Mouse (Mus musculus) testis, adult 2 months (tissue): Measurements from ENCODE around the gene Angel2. TPM values are rescaled to one million over a fixed set of nuclear protein-coding genes. Genes with fewer than 3 reads are reported as not detected.
"Not testable (repeated sequence)": the region's sequence is repeated elsewhere in the genome, so short reads cannot be mapped to it uniquely, and the experiment has no call there.

ENCODE experiments used
- H3K27ac ChIP-seq: fragments of 200-500 bp; 2 replicates; pipeline ENCODE4 v1.5.1; 2012; ENCODE audit warnings: low read depth, low read length; ENCODE audit not compliant: control insufficient read depth, insufficient read depth
- H3K27me3 ChIP-seq: fragments of 200-500 bp; 2 replicates; pipeline ENCODE4 v1.6.1; 2012; ENCODE audit warnings: mild to moderate bottlenecking, low read length, moderate library complexity; ENCODE audit not compliant: control insufficient read depth, insufficient read depth
- H3K36me3 ChIP-seq: fragments of 200-500 bp; 2 replicates; pipeline ENCODE4 v1.6.1; 2012; ENCODE audit warnings: mild to moderate bottlenecking, low read length; ENCODE audit not compliant: control insufficient read depth, insufficient read depth
- H3K4me1 ChIP-seq: fragments of 200-500 bp; 2 replicates; pipeline ENCODE4 v1.6.1; 2012; ENCODE audit warnings: low read length; ENCODE audit not compliant: control insufficient read depth, insufficient read depth
- H3K4me3 ChIP-seq: fragments of 200-500 bp; 2 replicates; pipeline ENCODE4 v1.5.1; 2012; ENCODE audit warnings: low read depth, mild to moderate bottlenecking, low read length, moderate library complexity, mixed read lengths; ENCODE audit not compliant: control insufficient read depth
- CTCF ChIP-seq: fragments of 200-500 bp; IDR thresholded peaks from 2 replicates; pipeline ENCODE4 v1.5.1; 2012; ENCODE audit warnings: low read depth, mild to moderate bottlenecking, inconsistent platforms, low read length, moderate library complexity; ENCODE audit not compliant: control insufficient read depth, insufficient read depth, insufficient replicate concordance
- POLR2A ChIP-seq: fragments of 200-500 bp; IDR thresholded peaks from 2 replicates; pipeline ENCODE4 v1.6.1; 2012; ENCODE audit warnings: low read depth, mild to moderate bottlenecking, inconsistent platforms, low read length, moderate library complexity; ENCODE audit not compliant: control insufficient read depth
- polyA plus RNA-seq: library from polyadenylated mRNA; depleted of rRNA; stranded (reverse); fragments of >200 nt; gene quantifications from 2 replicates; pipeline ENCODE4 v1.2.3, GENCODE M21; 2012; rRNA removed

Angel2 gene
- polyA plus RNA-seq = 18.3 and 18.6 TPM in 2 replicates

DNA sequence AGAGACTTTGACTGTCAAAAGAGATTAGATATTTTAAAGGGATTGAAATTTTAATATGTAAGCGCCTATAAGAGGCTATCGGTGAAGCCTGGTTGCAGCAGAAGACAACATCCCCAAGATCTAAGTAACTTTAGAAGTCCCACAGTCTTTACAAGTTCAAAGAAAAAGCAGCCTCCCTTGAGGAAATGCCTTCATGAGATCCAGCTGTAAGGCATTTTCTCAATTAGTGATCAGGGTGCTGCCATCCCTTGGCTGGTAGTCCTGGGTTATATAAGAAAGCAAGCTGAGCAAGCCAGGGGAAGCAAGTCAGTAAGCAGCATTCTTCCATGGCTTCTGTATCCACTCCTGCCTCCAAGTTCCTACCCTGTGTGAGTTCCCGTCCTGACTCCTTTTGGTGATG lies at the start of gene Angel2:
Angel2 (plus strand) TSS at position 301 of the 400 bp plus-strand sequence.
- H3K4me1 ChIP-seq, H3K27me3 ChIP-seq, H3K36me3 ChIP-seq, H3K27ac ChIP-seq, H3K4me3 ChIP-seq: not testable (repeated sequence)

DNA sequence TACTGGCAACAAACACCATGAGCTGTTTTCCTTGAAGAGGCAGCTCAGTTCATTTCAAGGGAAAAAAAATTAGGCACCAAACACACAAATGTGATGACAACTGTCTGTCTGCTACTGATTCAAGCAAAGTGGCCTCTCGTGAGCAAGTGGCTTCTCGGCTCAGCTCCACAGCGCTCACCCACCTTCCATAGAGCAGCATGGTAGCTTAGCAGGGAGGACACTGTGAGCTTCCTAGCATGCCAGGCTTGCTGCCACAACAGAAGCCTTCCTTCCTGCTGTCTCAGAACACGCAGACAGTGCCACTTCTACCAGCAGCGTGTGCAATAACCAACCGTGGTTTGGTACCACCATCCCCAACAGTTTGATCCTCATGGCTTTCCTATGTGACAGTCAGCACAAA lies 49.2 kb upstream of the Angel2 start:
- H3K4me1 ChIP-seq = no peaks in the 10 kb centered on the region; the same call in 1 of the 2 replicates
- no peak overlapping the region for H3K4me3 ChIP-seq
- H3K27ac ChIP-seq = no peak overlapping the region
- no peaks in the 10 kb centered on the region for H3K36me3 ChIP-seq
- H3K27me3 ChIP-seq = no peaks in the 10 kb centered on the region
- no peak for TF ChIP-seq POLR2A
- no peak for TF ChIP-seq CTCF

- no peaks in the 10 kb centered on the region; the same call in 1 of the 2 replicates for H3K36me3 ChIP-seq
- no peaks in the 10 kb centered on the region for H3K27me3 ChIP-seq
- no peaks in the 10 kb centered on the region for H3K4me1 ChIP-seq
- no peak overlapping the region for H3K27ac ChIP-seq
- no peak for TF ChIP-seq POLR2A
- TF ChIP-seq CTCF = no peak
- H3K4me3 ChIP-seq = no peak overlapping the region
Measured at GRCm38 (mm10) chr1:190880638-190881037, 44.3 kb upstream of the Angel2 start.

DNA sequence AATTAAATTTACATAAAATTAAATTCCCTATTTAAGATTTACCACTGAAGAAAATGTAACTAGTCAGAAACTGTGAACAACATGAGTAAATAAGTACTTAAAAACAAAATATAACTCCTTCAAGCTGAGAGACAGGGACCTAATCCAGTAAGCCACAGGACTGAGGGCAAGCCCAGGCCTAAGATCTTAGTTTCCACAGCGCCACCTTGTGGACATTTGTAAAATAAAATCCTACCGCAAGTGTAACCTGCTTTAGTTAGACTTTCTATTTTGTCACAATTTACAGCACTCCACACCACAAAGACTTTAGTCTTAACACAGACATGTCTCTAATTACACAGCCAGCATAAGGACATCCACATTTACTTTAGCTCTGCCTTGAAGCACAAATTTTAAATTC lies 43.5 kb upstream of the Angel2 start:
- Histone ChIP-seq H3K27ac (no peak overlapping the region), H3K4me3 (no peak overlapping the region), H3K36me3 (no peaks in the 10 kb centered on the region; the same call in 1 of the 2 replicates), H3K27me3 (no peaks in the 10 kb centered on the region), H3K4me1 (no peaks in the 10 kb centered on the region)
- TF ChIP-seq CTCF (peak; percentile 27; the same call in 1 of the 2 replicates), POLR2A (no peak)

GRCm38 (mm10) chr1:190886014-190886413 lies 38.9 kb upstream of the Angel2 start:
- H3K27ac ChIP-seq = no peak overlapping the region
- H3K4me1 ChIP-seq = no peaks in the 10 kb centered on the region
- no peak for TF ChIP-seq POLR2A
- H3K36me3 ChIP-seq = no peaks in the 10 kb centered on the region; the same call in 1 of the 2 replicates
- no peaks in the 10 kb centered on the region for H3K27me3 ChIP-seq
- no peak overlapping the region for H3K4me3 ChIP-seq

DNA sequence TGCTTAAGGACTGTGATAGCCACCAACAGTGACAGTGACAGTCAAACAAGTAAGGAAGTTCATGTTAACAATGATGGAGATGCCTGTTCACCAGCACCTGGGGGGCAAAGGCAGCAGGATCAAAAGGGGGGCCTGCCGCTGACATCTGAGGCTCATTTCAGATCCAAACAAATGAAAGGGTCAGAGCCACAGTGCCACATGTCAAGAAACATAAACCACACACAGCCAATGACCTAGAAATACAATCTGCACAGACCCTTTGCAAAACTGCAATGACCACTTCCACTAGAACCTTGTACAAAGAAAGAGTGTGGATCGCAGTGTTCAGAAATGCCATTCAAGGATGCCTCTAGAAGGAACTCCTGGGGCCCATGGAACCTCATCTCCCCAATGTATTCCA lies 36.9 kb upstream of the Angel2 start:
- Histone ChIP-seq H3K4me1 (no peaks in the 10 kb centered on the region), H3K27ac (no peak overlapping the region), H3K4me3 (no peak overlapping the region), H3K27me3 (no peaks in the 10 kb centered on the region), H3K36me3 (no peaks in the 10 kb centered on the region)
- TF ChIP-seq POLR2A (no peak), CTCF (no peak)

- no peaks in the 10 kb centered on the region for H3K27me3 ChIP-seq
- H3K4me1 ChIP-seq = no peaks in the 10 kb centered on the region
- no peaks in the 10 kb centered on the region for H3K36me3 ChIP-seq
- no peak overlapping the region for H3K27ac ChIP-seq
- TF ChIP-seq POLR2A (no peak), CTCF (no peak)
- H3K4me3 ChIP-seq = no peak overlapping the region
Measured at GRCm38 (mm10) chr1:190888646-190889045, 36.3 kb upstream of the Angel2 start.

DNA sequence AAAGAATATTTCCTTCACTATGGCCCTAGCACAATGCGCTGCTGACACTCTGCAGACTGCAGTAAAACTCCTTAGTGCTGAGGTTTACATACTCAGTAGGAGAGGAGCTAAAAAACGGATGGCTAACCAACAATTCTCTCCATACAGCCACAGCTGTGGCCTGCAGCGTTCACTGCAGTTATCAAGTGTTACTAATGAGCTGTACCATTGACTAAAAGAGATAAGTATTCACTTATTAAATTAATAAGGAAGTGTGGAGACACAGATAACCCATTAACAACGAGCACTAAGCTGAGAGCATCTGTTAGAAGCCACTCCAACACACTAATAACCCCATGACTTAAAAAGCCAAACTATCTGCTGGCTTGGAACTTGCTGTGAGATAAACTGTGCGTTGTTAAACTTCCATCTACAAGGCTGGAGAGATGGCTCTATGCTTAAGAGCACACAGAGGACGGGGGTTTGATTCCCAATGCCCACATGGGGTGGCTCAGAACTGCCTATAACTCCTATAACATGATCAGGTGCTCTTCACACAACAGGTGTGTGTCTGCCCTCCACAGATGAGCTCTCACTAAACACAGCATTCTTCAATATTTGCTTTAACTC lies 31.2 kb upstream of the Angel2 start:
- no peaks in the 10 kb centered on the region for H3K27me3 ChIP-seq
- TF ChIP-seq POLR2A = no peak
- TF ChIP-seq CTCF = no peak
- no peaks in the 10 kb centered on the region for H3K4me1 ChIP-seq
- H3K27ac ChIP-seq = no peak overlapping the region
- no peaks in the 10 kb centered on the region for H3K36me3 ChIP-seq
- H3K4me3 ChIP-seq = no peak overlapping the region
